Mouse (Mus musculus) T-helper 2 cell (primary cell): Measurements from ENCODE around the gene Mettl6.

Source experiments
- in situ Hi-C: fragments of 300-600 bp; cut with MboI, MseI; formaldehyde crosslinking; loops from one replicate; pipeline ENCODE4 v1.15.1; 2025; ENCODE audit warnings: high pct_unique_total_duplicates

The Mettl6 gene

GRCm38 (mm10) chr14:31433126-31433525 is 61.7 kb downstream of the Mettl6 start:
- in situ Hi-C loops = no loop called here

DNA sequence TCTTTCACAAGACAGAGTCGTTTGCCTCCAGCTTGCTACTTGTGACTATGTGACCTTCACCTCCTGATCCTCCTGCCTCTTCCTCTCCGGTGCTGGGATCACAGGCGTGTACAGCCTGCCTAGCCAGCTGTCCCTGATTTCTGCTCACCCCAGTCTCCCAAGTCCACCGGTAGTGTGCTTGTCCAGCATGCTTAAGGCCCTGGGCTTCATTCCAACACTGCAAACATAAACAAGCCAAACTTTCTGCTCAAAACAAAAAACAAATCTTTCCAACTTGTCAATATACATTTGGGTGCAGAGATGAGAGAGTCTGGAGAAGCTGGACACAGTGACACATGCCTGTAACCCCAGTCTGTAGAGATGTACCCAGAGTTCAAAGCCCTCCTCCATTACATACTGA is 62.4 kb downstream of the Mettl6 start:
- in situ Hi-C loops = no loop called here

DNA sequence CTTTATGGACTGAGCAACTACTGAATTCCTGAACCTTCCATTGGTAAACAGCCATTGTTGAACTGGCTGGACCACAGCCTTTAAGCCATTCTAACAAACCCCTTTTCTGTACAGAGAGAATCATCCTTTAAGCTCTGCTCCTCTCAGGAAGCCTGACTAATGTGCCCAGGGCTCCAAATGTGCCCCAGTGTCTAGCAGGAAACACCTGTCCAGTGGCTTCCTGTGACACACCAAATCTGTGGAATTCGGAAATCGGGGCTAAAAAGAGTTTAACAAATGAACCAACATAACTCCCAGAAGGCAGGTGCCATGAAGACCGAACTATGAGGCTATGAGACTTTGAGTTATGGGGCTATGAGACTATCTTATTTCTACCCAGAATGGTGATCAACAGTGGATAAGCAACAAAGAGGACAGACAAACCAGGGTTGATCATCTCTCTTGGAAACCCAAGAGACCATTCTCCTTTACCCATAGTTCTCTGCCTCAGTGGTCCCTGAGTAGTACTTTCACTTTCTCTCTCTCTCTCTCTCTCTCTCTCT is 63.0 kb downstream of the Mettl6 start:
- in situ Hi-C loops = no loop called here

- in situ Hi-C loops = no loop called here
These were observed 65.8 kb downstream of the Mettl6 start for GRCm38 (mm10) chr14:31429004-31429395.

GRCm38 (mm10) chr14:31428211-31429003 is 66.4 kb downstream of the Mettl6 start:
- in situ Hi-C loops = no loop called here
